Mouse (Mus musculus) kidney, adult 2 months (tissue): ENCODE data around the gene Gm5622. TPM values are rescaled to one million over a fixed set of nuclear protein-coding genes. Genes with fewer than 3 reads are reported as not detected.
"Not testable (repeated sequence)": the region's sequence is repeated elsewhere in the genome, so short reads cannot be mapped to it uniquely, and the experiment has no call there.

Source experiments
- DNase-seq: peaks from one replicate; pipeline ENCODE4 v3.0.0; 2021
- H3K27ac ChIP-seq: fragments of 200-500 bp; 2 replicates; pipeline ENCODE4 v1.5.1; 2012; ENCODE audit warnings: low read depth, low read length, control low read depth, inconsistent platforms; ENCODE audit not compliant: insufficient read depth
- H3K27me3 ChIP-seq: fragments of 200-500 bp; replicated peaks from 2 replicates; pipeline ENCODE4 v1.6.1; 2012; ENCODE audit warnings: mild to moderate bottlenecking, moderate library complexity, low read length, inconsistent platforms; ENCODE audit not compliant: control insufficient read depth, insufficient read depth
- H3K36me3 ChIP-seq: fragments of 200-500 bp; 2 replicates; pipeline ENCODE4 v1.6.1; 2012; ENCODE audit warnings: mild to moderate bottlenecking, moderate library complexity, low read length, inconsistent platforms; ENCODE audit not compliant: control insufficient read depth, insufficient read depth
- H3K4me1 ChIP-seq: fragments of 200-500 bp; 2 replicates; pipeline ENCODE4 v1.6.1; 2011; ENCODE audit warnings: low read length; ENCODE audit not compliant: control insufficient read depth, insufficient read depth
- H3K4me3 ChIP-seq: fragments of 200-500 bp; 2 replicates; pipeline ENCODE4 v1.5.1; 2011; ENCODE audit warnings: mild to moderate bottlenecking, low read depth, low read length, control low read depth; ENCODE audit not compliant: insufficient read depth
- CTCF ChIP-seq: fragments of 200-500 bp; conservative IDR thresholded peaks from 2 replicates; pipeline ENCODE4 v1.5.1; 2011; ENCODE audit warnings: low read depth, mild to moderate bottlenecking, control low read depth, low read length, moderate library complexity, mixed read lengths; ENCODE audit not compliant: insufficient read depth, insufficient read length
- POLR2A ChIP-seq: fragments of 200-500 bp; IDR thresholded peaks from one replicate; pipeline ENCODE4 v1.6.1; 2011; ENCODE audit warnings: low read depth, low read length, control low read depth
- WGBS: fragments of 180-500 bp; shearing (Covaris S2); methylation state at CpG from one replicate; pipeline ENCODE4 v1.1.7; 2018; 5-methylcytosine and 5-hydroxymethylcytosine counted together
- polyA plus RNA-seq: library from polyadenylated mRNA; depleted of rRNA; stranded (reverse); fragments of >200 nt; gene quantifications from 2 replicates; pipeline ENCODE4 v1.2.3, GENCODE M21; 2012; rRNA removed

Gm5622 gene
- polyA plus RNA-seq, result not detected in 2 replicates

DNA sequence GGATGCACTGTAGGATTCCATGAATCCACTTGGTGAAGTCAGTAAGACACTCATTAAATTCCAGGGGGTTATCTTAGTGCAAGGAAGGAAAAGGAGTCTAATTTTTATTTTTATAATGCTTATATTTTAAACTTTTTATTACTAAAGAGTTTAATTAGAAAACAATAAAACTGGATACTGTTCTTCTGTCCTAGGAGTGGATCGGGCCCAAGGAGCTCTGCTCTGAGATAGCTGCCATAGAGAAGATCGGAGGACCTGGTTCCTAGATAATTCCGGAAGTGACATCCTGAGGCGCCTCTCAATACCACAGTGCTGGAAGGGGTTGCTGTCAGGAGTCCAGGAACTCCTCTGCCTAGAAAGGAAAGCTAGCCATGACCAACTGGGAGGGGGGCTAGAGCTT lies at the start of gene Gm5622:
Gm5622 (plus strand) TSS at position 301 of the 400 bp plus-strand sequence.
- H3K36me3 ChIP-seq, result no peaks in the 10 kb centered on the region
- DNase-seq, result no peak
- H3K27ac ChIP-seq, result no peak within 1 kb of the TSS
- H3K4me1 ChIP-seq, result no peaks in the 10 kb centered on the region
- no peaks in the 10 kb centered on the region for H3K27me3 ChIP-seq
- 89% methylated on average over 4 of the region's 4 CpGs for WGBS
- no peak for TF ChIP-seq CTCF
- no peak for TF ChIP-seq POLR2A
- H3K4me3 ChIP-seq, result no peak within 1 kb of the TSS

DNA sequence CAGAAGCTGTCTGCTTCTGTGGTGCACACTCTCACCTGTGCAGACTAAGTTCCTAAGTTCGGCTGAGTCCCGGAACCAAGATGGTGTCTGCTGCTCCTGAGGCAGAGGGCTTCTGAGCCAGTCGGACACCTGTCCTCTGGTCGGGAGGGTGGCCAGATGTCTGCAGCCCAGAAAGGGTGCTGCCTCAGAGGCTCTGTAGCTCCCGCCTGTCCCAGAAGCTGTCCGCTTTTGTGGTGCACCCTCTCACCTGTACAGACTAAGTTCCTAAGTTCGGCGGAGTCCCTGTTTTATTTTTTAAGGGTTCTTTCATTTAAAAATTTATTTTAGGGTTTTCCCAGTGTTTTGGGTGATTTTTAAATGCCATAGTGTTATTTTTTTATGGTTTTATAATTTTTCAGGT lies 45.2 kb upstream of the Gm5622 start:
- WGBS, result 93% methylated on average over 8 of the region's 8 CpGs
- H3K27me3 ChIP-seq, result no peaks in the 10 kb centered on the region

DNA sequence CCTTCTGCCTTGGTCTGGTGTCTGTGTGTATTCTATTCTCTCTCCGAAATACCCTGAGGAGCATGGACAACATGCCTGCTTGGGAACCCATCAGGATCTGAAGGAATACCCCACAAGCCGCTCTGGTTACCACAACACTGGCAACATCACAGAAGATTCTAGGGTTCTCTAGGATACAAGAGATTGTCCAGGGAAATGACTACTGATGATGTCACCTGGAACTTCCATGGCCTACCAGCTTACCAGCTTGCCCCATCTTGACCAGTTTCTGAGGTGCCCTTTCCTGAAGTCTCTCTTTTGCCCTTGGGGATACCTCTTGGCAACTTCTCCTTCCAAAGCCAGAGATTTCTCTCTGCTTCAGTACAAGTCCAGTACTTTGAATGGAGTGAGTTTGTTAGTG lies 21.4 kb downstream of the Gm5622 start, which contains the start of gene Gm17175:
Gm17175 (minus strand) TSS at position 101 of the 400 bp plus-strand sequence.
- DNase-seq, H3K27ac ChIP-seq, H3K4me3 ChIP-seq, H3K4me1 ChIP-seq, H3K36me3 ChIP-seq, H3K27me3 ChIP-seq: not testable (repeated sequence)
- 96% methylated on average over 2 of the region's 2 CpGs for WGBS

More for the DNA sequence above, 45.2 kb upstream of the Gm5622 start:
- no peak overlapping the region for H3K27ac ChIP-seq
- no peak for TF ChIP-seq POLR2A
- no peak for TF ChIP-seq CTCF
- no peaks in the 10 kb centered on the region for H3K36me3 ChIP-seq
- no peak overlapping the region for H3K4me3 ChIP-seq
- no peaks in the 10 kb centered on the region for H3K4me1 ChIP-seq
- DNase-seq, result no peak

DNA sequence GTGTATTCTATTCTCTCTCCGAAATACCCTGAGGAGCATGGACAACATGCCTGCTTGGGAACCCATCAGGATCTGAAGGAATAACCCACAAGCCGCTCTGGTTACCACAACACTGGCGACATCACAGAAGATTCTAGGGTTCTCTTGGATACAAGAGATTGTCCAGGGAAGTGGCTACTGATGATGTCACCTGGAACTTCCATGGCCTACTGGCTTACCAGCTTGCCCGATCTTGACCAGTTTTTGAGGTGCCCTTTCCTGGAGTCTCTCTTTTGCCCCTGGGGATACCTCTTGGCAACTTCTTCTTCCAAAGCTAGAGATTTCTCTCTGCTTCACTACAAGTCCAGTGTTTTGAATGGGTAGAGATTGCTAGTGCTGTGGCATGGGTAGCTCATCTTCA lies 39.4 kb downstream of the Gm5622 start, which contains the start of gene Gm17174:
Gm17174 (minus strand) TSS at position 101 of the 400 bp plus-strand sequence.
- not testable (repeated sequence) for H3K27me3 ChIP-seq, H3K36me3 ChIP-seq, H3K27ac ChIP-seq, H3K4me1 ChIP-seq, DNase-seq, H3K4me3 ChIP-seq
- WGBS, result 91% methylated on average over 4 of the region's 4 CpGs

DNA sequence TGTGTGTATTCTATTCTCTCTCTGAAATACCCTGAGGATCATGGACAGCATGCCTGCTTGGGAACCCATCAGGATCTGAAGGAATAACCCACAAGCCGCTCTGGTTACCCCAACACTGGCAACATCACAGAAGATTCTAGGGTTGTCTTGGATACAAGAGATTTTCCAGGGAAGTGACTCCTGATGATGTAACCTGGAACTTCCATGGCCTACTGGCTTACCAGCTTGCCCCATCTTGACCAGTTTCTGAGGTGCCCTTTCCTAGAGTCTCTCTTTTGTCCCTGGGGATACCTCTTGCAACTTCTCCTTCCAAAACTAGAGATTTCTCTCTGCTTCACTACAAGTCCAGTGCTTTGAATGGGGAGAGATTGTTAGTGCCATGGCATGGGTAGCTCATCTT lies 58.6 kb downstream of the Gm5622 start, which contains the start of gene Gm17078:
Gm17078 (minus strand) TSS at position 101 of the 400 bp plus-strand sequence.
- Histone ChIP-seq H3K36me3 (no peaks in the 10 kb centered on the region), H3K27ac (no peak within 1 kb of the TSS), H3K4me3 (no peak within 1 kb of the TSS), H3K4me1 (no peaks in the 10 kb centered on the region), H3K27me3 (no peaks in the 10 kb centered on the region)
- TF ChIP-seq CTCF, result no peak
- no peak for TF ChIP-seq POLR2A
- WGBS, result 89% methylated on average over 1 of the region's 1 CpGs
- DNase-seq, result no peak

DNA sequence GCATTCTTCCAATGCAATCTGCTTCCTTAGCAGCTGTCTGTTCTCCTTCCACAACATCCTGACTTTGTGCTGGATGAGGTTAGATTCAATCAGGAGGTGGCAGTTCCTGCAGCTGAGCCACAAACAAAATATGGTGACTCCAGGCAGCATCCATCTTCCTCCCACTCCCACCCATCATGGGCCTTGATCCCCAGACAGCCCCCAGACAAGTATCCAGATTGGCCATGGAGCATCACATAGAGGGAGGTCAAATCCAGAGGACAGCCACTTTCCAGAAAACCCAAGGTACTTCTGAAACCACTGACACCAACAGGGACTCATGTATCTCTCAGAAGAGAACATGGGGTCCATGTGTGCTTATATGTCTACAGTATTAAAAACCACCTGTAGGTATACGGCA lies 79.8 kb downstream of the Gm5622 start:
- H3K4me3 ChIP-seq, H3K27ac ChIP-seq, H3K4me1 ChIP-seq, H3K27me3 ChIP-seq, H3K36me3 ChIP-seq: not testable (repeated sequence)
- WGBS, result 97% methylated on average over 1 of the region's 1 CpGs
- peak; percentile 9 for DNase-seq

DNA sequence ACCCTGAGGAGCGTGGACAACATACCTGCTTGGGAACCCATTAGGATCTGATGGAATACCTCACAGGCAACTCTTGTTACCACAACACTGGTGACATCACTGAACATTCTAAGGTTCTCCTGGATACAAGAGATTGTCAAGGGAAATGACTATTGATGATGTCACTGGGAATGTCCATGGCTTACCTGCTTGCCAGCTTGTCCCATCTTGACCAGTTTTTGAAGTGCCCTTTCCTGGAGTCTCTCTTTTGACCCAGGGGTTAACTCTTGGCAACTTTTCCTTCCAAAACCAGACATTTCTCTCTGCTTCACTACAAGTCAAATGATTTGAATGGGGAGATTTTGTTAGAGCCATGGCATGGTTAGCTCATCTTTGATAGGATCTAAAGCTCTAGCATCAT lies 83.0 kb downstream of the Gm5622 start, which contains the start of gene Gm4181:
Gm4181 (minus strand) TSS at position 101 of the 400 bp plus-strand sequence.
- 81% methylated on average over 1 of the region's 1 CpGs for WGBS
- not testable (repeated sequence) for H3K27me3 ChIP-seq, H3K4me3 ChIP-seq, H3K4me1 ChIP-seq, H3K27ac ChIP-seq, H3K36me3 ChIP-seq, DNase-seq

DNA sequence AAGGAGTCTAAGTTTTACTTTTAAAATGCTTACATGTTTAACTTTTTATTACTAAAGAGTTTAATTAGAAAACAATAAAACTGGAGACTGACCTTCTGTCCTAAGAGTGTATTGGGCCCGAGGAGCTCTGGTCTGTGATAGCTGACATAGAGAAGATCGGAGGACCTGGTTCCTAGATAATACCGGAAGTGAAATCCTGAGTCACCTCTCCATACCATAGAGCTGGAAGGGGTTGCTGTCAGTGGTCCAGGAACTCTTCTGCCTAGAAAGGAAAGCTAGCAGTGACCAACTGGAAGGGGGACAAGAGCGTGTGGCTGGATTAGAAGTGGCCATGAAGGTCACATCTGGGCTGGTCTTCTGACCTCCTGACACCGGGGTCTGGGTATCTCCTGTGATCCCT lies 124.7 kb downstream of the Gm5622 start:
- H3K27me3 ChIP-seq, result no peaks in the 10 kb centered on the region
- TF ChIP-seq POLR2A, result no peak
- TF ChIP-seq CTCF, result no peak
- no peaks in the 10 kb centered on the region for H3K36me3 ChIP-seq
- no peaks in the 10 kb centered on the region for H3K4me1 ChIP-seq
- H3K4me3 ChIP-seq, result no peak overlapping the region
- H3K27ac ChIP-seq, result no peak overlapping the region
- 89% methylated on average over 5 of the region's 5 CpGs for WGBS
- no peak for DNase-seq

DNA sequence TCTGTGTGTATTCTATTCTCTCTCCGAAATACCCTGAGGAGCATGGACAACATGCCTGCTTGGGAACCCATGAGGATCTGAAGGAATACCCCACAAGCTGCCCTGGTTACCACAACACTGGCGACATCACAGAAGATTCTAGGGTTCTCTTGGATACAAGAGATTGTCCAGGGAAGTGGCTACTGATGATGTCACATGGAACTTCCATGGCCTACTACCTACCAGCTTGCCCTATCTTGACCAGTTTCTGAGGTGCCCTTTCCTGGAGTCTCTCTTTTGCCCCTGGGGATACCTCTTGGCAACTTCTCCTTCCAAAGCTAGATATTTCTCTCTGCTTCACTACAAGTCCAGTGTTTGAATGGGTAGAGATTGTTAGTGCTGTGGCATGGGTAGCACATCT lies 142.8 kb downstream of the Gm5622 start, which contains the start of gene Gm17079:
Gm17079 (minus strand) TSS at position 101 of the 400 bp plus-strand sequence.
- not testable (repeated sequence) for H3K4me1 ChIP-seq, H3K27me3 ChIP-seq, H3K27ac ChIP-seq, H3K36me3 ChIP-seq, H3K4me3 ChIP-seq, DNase-seq
- 86% methylated on average over 1 of the region's 2 CpGs for WGBS
